Mouse (Mus musculus): ENCODE results near the gene Tmbim6. TPM values are rescaled to one million over a fixed set of nuclear protein-coding genes. Genes with fewer than 3 reads are reported as not detected.
A peak's percentile ranks its signal among the peaks of the same experiment; 100 is the strongest.
"Not testable (repeated sequence)": the region's sequence is repeated elsewhere in the genome, so short reads cannot be mapped to it uniquely, and the experiment has no call there.

The Tmbim6 gene
- total RNA-seq, 1 experiment from 2014 or later = 340 TPM

DNA sequence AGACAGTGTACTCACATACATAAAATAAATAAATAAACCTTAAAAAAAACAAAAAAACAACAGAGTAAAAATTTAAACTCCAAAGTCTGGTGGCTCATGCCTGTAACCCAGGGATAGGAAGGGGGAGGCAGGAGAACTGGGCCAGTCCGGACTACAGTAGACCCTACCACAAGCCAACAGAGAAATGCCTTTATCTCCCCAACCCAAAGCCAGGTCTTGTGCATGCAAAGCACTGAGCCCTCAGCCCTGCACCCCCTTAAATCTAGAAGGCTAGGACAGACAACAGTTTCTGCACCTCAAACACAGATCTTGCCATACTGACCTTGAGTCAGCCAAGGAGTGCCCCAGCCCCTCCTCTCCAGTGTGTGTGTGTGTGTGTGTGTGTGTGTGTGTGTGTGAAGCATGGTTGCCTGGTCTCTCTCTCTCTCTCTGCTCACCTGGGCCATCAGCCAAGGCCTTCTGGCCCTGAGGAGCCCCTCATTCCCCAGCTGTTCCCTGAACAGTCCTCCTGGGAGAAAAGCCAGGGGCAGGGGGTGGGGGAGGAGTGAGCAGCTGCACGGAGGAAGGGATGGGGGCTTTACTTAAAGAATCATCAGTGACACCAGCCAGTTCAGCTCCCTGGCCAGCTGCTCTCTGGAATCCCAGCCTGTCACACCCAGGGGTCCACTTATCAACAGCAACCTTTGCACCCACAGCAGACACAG lies 47.6 kb downstream of the Tmbim6 start:
- no peak for ATAC-seq (replicated peaks; ENCODE audit: insufficient number of reproducible peaks, low FRiP score, low TSS enrichment, poor library complexity, severe bottlenecking)

DNA sequence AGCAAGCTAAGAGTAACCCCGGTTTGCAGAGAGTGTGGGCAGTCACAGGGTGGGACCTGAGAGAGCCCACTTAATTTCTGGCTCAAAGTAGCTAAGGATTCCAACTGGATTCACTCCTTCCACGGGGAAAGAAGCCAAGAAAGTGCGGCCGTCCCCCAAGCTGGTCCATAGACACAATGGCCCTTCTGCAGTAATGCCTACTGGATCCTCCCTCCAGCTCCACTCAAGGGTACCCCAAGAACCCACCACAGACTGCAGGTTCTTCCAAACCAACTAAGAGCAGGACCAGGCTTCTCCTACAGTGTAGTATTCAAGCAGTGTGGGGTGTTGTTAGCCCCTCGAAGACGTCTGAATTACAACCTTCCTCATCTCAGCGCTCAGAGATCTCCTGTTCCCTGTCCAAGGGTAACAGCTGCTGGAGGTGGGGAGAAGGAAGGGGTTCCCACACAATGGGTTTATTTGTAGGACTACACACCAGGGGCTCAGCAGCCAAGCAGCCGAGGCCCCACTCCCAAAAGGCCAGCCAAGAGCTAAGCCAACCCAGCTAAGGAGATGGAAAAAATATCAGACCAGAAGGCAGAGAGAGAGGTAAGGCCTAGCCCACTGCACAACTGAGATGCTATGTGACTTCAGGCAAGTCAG lies 48.3 kb downstream of the Tmbim6 start:
- ATAC-seq (replicated peaks; ENCODE audit: insufficient number of reproducible peaks, low FRiP score, low TSS enrichment, poor library complexity, severe bottlenecking) = no peak

DNA sequence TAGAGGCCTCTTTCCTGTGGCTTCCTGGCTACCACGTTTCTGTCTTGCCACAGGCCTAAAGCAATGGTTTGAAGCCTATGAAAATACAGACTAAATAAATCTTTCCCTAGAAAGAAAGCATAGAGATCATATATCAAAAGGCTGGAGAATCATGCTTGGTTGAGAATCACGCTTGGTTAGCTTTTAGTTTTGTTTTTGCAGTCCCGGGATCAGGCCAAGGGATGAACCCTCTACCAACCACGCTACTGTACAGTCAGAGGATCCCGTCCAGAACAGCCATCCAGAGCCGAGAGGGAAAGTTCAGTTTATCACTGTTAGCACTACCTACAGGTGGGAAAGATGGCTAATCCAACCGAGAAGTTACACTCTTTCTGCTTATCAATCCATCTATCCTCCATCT lies 49.7 kb downstream of the Tmbim6 start:
- no peak for ATAC-seq (replicated peaks; ENCODE audit: insufficient number of reproducible peaks, low FRiP score, low TSS enrichment, poor library complexity, severe bottlenecking)

DNA sequence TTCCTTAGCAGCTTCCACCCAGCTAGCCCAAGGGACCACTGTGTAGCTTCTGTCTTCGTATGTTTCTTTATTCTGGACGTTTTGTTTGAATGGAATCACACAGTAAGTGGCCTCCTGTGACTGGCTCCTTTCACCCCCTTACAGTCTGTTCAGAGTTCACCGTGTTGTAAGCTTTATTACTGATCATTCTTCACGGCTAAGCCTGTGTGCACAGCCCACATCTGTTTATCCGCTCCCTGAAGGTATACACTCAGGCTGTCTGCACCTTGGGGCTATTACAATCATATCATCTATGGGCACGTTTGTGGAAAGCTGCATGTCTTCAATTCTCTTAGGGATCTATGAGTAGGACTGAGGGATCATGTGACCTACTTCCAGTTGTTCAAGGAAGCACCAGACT lies 52.9 kb downstream of the Tmbim6 start:
- ATAC-seq (replicated peaks; ENCODE audit: insufficient number of reproducible peaks, low FRiP score, low TSS enrichment, poor library complexity, severe bottlenecking) = no peak

DNA sequence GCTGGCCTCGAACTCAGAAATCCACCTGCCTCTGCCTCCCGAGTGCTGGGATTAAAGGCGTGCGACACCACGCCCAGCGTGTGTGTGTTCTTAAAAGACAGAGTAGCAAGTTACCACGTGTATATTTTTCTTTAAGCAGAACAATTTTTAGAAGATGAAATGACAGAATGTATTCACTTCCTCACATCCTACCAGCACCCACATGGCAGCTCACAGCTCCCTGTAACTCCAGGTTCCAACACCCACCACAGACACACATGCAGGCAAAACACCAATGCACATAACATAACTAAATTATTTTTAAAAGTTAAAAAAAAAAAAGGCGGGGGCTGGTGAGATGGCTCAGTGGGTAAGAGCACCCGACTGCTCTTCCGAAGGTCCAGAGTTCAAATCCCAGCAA lies 53.5 kb downstream of the Tmbim6 start:
- not testable (repeated sequence) for ATAC-seq (replicated peaks; ENCODE audit: insufficient number of reproducible peaks, low FRiP score, low TSS enrichment, poor library complexity, severe bottlenecking)

DNA sequence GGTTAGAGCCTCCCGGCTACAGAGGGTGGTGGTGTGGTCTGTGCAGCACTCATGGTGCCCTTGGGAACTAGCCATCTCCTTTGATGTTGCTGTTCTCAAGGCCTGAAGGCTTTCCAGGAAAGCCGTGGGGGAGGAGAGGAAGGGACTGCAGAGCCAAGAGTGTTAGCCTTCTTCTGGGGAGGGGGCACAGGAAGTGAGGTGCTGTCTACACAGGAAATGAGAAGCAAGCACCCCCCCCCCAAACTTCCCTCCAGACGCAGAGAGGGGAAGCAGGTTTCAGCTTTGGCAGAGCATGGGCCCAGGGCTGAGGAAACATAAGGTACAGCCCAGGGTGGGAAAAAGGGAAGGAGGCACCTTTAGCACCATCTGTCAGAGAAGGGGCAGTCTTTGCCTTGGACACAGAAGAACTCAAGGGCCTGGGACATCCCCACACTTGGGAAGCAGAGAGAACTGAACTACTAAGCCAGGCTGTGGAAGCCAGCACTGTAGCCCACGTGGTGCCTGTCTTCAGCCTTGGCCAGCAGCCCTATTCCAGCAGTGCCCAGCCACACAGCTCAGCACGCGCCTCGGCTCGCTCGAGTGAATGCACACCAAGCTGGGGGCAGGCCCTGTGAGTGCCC lies 56.6 kb downstream of the Tmbim6 start:
- no peak for ATAC-seq (replicated peaks; ENCODE audit: insufficient number of reproducible peaks, low FRiP score, low TSS enrichment, poor library complexity, severe bottlenecking)

DNA sequence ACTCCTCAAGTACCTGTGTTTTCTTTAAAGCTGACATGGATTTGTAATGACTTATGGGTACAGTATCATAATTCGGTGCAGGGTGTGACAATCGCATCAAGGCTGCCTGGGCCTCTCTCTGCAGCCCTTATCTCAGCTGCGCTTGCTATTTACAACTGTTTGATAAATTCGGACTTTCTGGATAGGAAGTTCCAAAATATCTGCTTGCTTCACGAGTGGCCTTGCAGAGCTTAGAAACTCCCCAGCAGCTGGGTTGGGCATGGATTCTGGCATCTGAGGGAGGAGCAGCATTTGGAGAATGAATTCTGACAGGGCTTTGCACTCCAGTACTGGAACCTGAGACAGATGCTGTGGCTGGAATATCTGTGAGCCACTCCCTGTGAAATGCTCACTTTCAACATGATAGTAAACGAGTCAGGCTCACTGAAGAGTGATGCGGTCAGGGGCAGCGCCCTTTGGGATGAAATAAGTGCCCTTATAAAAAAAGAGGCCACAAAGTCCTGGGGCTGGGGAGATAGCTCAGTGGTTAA lies 57.1 kb downstream of the Tmbim6 start:
- no peak for ATAC-seq (replicated peaks; ENCODE audit: insufficient number of reproducible peaks, low FRiP score, low TSS enrichment, poor library complexity, severe bottlenecking)

DNA sequence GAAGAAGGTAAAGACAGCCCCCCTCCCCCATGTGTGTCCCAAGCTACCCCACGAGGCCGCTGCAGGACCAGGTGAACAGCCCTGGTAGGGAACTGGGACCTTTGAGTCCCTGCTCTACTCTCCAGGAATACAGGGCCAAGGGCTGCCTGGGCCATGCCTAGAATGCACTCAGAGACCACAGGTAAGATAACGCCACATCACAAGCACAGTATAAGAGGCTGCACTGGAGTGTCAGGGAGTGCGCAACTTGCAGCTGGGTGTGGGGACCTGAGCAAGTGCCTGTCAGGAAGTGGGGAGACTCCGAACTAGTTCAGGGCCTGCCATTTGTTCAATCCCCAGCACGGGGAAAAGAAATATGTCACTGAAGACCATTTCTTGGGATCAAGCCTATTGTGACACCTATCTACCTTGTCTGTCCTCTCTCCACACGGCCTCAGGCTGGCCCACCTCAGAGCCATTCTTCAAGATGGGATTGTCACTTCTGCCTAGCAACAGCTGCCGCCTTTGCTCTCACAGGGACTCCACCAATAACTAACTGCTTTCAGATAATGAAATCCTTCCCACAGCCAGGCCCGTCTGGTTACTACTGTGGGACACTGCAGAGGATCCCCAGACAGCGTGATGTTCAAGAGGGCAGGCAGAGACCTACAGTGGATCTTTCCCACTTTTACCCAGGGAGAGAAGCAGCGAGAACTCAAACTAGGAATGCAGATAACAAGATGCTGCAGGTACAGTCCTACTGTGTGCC lies 60.6 kb downstream of the Tmbim6 start:
- no peak for ATAC-seq (replicated peaks; ENCODE audit: insufficient number of reproducible peaks, low FRiP score, low TSS enrichment, poor library complexity, severe bottlenecking)

DNA sequence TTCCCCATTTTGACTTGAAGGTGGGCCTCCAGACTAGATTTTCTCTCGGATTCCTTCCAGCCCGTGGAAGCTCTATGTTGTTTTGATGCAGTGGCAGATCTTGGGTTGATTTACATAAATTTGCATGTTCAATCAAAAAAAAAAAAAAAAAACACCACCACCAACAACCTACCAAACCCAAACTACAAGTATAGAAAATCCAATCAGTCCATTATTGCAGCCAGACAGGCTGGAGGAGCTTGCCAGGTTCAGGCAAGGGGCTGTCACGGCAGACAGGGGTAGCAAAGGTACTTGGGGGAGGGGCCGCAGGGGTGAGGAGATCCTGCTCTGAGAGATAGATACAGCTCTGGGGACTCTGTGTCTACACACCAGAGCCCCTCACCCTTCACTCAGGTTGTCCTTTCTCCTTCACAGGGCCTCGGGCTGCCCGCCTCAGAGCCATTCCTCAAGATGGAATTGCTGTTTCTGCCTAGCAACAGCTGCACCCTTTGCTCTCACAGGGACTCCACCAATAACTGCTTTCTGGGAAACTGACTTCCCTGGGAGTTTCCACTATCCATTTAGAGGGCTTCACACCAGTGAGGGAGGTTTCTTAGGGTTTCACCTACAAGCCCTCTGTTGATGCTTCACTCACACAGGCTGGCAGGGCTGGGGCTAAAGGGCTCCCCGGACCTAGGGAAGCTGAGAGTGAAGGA lies 62.0 kb downstream of the Tmbim6 start:
- no peak for ATAC-seq (replicated peaks; ENCODE audit: insufficient number of reproducible peaks, low FRiP score, low TSS enrichment, poor library complexity, severe bottlenecking)

DNA sequence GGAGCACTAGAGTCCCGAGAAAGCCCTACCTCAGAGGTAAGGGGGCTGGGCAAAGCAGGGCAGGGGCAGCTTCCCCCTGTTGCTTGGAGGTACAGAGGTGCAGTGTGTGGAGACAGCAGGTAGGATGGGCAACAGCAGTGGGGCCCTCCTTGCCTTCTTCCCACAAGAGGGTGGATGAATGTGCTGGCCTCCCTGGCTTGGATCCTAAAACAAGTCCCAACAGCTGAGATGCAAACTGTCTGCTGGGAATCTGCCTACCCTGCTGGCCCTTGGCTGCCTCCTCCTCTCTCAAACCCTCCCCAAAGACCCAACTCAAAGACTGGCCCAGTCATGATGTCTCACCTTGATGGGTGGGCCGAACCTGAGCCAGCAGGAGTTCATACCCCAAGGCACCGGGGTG lies 62.7 kb downstream of the Tmbim6 start:
- no peak for ATAC-seq (replicated peaks; ENCODE audit: insufficient number of reproducible peaks, low FRiP score, low TSS enrichment, poor library complexity, severe bottlenecking)

DNA sequence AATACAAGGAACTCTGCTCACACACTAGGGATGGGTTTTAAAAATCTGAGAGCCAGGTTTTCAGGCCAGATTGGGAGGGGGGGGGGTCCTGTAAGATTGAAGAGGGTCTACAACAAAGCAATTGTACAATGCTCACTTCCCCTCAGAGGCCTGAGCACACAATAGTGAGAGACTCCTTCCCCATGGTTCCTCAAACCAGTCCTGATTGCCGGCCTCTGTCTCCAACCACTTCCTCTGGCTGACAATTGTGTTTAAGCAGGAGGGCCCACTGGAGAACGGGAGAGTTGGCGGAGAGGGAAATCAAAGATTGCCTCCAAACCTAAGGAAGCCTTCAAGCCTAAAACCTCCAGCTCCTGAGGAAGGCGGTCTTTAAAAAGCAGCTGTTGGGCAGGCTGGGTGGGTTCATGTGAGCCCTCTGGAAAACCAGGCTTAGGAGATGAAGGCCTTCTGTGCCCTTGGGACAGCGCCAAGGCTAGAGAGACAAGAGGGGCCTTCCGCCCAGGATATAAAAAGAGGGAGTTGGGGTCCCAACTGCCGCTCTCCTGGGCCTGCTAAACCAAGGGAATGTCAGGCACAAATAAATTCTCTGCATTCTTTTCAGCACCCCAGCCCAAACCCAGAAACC lies 63.8 kb downstream of the Tmbim6 start:
- ATAC-seq (replicated peaks; ENCODE audit: insufficient number of reproducible peaks, low FRiP score, low TSS enrichment, poor library complexity, severe bottlenecking) = no peak

DNA sequence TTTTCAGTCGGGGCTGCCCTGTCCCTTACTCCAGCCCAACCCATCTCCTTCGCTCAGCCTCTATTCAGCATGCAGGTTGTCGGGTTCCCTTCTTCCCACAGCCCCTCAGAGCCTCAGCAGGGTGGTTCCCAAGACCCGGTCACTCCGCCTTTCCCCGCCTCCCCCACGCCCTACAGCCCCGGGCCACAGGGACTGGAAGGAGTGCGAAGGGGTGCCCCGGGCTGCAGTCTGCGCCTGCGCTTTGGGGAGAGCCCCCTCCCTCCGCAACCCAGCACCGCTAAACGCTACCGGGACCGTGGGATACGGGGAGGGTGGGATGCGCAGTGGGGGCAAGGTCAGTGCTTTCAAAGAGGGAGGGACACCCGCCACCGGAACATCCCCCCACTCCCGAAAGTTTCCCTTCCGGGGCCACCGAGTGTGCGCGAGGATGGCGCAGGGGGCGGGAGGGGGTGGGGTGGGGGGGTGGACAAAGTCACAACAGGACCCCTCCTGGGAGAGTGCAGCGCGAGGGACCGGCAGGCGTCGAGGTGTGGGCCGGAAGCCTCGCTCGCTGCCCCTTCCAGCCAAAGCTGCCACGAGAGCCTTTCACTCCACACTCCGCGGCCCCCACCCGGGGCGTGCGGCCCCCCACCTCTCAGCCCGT lies 64.4 kb downstream of the Tmbim6 start:
- ATAC-seq (replicated peaks; ENCODE audit: insufficient number of reproducible peaks, low FRiP score, low TSS enrichment, poor library complexity, severe bottlenecking) = no peak

DNA sequence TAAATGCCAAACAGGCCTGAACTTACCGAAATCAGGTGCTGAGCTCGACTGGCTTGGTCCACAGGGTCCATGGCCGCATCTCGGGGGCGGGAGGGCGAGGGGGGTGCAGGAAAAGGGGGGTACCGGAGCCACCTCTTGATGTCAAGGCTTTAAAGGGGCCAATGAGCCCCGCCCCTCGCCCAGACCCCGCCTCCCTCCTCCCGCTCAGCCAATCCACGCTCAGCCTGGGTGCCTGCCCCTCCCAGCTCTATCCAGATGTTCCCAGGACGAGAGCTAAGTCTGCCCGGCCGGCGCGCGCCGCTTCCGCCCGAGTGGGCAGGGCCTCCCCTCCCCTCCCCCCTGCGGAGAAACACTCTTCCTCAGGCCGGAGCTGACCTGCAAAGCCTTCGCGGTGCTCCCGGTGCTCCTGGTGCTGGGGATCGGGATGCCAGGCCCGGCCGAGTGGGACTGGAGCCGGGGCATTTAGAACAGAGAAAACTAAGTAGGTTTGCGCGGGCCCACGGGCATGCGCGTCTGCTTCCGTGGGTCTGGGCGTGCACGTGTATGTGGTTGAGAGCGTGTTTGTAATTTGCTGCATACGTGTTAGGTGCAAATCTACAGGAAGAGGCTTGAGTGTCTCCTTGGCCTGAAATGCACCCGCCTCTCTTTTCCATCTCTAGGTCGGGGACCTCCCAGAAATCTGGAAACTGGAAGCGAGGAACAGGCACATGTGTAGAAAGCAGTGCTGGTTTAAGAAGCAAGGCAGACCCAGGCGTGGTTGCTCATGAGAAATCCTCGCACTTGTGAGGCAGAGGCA lies 65.1 kb downstream of the Tmbim6 start, which contains the start of gene Nckap5l:
TSS of gene Nckap5l (minus strand) at position 143 of the 796 bp plus-strand sequence.
- ATAC-seq (replicated peaks; ENCODE audit: insufficient number of reproducible peaks, low FRiP score, low TSS enrichment, poor library complexity, severe bottlenecking) = peak; percentile 87

All from monocyte, adult 5-6 weeks (primary cell).